Mouse (Mus musculus): ENCODE results near the gene Il4ra.

Il4ra gene

DNA sequence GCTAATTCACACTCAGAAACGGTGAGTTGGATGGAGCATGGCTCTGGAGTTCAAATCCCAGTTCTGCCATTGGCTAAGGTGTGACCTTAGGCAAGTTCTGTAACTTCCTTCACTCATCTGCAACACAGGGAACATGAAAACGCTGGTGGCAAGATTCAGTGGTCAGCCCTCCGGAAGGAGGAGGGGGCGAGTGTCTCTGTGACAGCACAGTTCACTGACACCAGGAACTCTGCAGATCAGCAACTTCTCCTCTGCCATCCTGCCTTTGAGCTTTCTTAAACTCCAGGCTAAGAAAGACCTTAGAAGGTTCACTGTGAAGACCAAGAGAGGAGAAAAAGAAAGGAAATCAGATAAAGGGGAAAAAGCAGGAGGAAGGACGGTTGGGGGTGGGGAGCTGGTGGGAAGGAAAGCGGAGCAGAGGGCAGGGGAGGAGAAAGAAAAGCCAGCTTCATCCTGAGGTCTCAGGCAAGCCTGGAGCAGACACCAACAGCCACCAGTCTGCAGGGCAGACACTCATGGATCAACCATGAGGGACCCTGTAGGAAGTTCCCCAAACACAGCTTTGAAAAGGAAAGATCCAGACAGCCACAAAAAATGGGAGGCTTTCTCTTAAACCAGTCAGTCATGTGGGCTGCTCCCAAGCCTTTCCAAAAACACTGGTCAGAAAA is 48.8 kb downstream of the Il4ra start:
- DNase-seq (ENCODE audit: low spot score) = no peak

DNA sequence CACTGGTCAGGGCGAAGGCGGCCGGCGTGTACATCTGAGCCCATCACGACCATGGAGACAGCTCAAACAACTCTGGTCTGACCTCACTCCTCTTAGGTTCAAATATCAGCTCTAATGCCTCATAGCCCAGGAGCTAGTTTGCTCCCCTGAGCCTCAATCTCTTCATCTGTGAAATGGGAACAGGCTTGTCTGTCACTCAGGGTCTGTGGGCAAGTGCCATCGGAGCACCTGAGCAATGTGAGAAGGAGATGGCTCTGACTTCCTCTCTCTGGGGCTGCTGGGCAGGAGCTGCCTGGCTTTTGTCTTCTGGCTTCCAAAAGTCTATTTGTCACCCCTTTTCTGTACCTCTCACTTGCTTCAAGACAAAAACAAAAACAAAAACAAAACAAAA is 49.4 kb downstream of the Il4ra start:
- no peak for DNase-seq (ENCODE audit: low spot score)

DNA sequence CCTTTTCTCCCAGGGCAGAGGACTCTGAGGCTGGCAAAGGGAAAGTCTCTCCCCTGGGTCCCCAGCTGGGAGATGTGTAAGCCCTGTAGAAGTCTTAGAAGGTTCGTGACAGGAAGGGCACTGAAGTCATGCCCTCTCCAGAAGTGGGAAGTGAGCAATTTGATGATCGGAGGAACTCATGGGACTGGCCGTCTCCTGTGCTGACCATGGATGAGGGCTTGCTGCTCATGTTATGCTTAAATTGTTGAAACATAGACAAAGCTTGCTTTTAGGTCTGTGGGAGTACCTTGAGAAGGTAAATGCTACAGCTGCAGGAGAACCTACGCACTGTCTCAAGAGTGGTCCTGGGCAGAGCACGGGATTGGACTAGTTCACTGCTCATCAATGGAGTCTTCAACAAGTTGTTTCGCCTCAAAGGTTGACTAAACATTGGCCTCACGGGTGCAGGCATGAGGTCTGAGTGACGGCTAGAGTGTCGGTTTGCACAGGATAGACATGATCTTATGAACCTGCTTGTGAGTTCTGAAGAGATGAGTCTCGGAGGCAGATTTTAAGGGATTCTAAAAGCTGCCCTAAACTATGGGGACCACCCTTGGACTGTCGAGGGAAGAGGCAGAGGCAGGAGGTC is 50.0 kb downstream of the Il4ra start:
- no peak for DNase-seq (ENCODE audit: low spot score)

DNA sequence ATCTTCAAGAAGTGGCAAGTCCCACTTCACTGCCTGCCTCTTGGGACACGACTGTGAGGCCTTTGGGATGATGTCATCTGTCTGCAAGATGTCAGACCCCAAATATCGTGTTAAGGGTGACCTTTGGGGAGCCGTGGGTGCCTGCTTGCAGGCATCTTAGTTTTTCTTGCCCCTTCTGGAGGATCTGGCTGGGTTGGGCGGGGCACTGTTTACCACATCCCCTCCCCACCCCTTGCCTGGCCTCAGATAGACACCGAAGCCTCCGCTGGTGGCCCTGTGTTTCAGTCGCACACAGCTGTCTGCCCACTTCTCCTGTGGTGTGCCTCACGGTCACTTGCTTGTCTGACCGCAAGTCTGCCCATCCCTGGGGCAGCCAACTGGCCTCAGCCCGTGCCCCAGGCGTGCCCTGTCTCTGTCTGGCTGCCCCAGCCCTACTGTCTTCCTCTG is 51.3 kb downstream of the Il4ra start, which contains the start of gene Il21r:
Gene Il21r, plus strand, starts transcription at position 245 of the 447 bp plus-strand sequence.
- DNase-seq (ENCODE audit: low spot score) = no peak

DNA sequence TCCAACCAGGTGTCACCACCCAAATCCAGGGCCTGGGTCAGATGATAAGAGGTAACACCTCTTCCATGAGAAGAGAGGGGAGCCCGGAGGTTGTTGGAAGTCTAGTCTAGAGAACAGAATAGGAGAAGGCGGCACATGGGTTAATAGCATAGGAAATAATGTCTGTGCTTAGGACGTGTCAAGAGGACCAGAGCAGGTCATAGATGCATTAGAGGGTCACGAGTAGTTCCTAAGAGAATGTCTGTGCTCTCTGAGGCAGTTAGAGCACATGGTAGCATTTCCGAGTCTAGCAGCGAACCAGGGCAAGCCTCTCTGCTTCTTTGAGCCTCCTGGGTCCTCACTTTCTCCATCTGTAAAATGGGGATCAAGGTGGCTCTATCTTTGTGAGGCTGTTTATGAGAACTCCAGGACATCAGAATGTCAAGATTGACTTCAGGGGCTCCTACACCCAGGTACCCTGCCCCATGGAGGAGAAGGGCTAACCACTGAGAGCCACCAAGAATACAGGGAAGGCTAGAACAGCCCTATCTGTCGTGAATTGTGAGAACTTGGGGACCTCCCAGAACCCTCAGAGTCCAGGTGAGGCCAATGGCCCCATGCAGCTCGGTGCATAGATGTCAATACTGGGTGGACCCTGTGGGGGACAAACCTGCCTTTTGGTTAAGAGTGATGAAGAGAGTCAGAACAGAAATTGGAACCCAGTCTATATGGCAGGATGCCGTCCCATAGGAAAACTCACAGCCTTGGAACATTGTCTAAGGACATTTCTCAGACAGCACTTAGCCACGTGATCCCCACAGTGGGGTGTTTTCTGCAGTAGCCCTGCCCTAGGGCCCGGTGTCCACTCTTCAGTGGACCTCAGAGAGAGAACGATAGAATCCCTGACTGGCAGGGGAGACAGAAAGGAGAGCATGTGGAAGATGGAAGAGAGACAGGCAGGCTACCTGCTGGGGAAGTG is 52.7 kb downstream of the Il4ra start:
- no peak for DNase-seq (ENCODE audit: low spot score)

DNA sequence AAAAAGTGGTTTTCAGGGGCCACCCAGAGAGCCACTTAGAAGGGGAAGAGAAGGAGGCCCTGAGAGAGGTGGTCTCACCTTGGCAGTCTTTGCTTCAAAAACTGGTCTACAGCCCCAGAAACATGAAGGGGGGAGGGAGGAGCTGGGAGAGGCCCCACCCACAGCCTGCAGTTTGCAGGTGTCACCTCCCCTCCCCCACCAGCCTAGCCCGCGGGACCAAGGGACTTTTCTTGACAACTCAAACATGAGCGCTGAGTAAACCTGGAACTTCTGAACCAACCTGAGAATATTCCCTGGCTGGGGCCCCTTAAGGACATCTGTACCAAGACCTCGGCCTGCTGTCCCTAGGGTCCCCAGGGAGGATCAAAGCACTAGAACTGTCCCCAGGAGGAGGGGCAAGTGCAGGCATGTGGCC is 53.8 kb downstream of the Il4ra start:
- no peak for DNase-seq (ENCODE audit: low spot score)

DNA sequence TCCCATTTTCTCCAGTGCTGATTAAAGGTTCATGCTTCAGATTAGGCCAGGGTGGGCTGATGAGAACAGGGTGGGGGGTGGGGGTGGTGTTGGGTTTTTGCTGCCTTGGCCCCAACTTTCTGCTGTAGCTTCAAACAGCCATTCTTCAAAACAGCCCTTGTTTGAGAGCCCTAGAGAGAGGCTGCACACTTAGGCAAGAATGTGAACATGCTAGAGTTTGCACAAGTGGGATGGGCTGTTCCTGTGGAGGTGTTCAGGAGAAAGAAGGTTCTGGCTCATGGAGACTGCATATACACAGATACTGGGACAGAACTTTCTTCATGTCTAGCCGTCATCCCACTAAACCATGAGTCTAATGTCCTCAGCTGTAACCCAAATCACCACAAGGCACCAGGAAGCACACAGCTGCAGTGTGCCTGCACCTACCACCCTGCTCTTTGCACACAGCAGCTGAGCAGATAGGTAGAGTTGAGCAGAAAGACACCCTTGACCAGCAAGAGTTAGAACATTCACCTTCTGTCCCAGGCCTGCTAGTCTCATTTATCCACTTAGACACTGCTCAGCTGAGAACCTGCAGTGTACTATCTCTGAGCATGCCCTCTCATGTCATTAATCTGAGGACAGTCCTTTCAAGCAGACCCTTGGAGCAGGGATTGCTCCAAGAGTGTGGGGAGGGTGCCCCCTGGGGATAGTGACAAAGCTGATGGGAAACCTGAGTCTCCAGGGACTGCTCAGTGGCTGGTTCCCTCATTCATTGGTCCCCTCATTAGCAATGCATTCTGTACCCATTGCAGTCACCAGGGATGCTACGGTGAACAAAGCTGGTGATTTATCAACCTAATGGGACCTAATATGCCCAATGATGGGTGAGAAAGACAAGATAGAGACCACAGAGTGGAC is 54.6 kb downstream of the Il4ra start:
- no peak for DNase-seq (ENCODE audit: low spot score)

DNA sequence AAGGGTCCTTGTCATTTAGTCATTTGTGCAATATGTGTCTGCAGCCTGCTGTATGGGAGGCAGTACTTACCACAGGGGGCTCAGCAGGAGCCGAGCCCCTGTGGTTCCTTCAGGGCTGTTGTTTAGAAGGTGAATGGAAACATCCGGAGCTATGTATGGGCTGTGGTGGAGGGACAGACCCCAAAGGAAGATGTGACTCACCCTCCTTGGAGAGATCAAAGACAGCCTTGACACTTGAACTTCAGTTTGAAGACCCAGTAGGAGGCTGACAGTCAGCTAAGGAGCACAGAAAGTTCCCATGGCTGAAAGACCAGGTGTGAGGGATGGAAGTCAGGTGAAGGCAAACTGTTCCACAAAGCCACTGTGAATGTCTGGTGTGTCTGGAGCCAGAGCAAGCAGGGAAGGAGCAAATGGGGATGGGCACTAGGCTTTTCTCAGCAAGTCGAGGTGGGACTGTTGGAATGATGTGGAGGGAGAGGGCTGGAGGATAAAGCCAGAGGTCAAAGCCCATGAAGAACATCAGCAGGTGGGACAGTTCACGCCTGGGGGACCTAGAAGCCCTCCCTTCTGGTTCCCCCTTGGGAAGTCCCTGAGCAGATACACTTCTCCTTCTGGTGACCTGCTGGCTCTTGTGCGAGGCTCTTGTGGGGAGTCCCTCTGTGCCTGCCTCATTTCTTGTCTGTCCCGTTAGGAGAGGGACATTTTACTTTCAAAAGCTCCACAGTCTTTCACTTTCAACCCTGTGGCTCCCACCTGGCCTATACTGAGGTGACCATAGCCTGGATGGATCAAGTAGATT is 55.7 kb downstream of the Il4ra start:
- no peak for DNase-seq (ENCODE audit: low spot score)

DNA sequence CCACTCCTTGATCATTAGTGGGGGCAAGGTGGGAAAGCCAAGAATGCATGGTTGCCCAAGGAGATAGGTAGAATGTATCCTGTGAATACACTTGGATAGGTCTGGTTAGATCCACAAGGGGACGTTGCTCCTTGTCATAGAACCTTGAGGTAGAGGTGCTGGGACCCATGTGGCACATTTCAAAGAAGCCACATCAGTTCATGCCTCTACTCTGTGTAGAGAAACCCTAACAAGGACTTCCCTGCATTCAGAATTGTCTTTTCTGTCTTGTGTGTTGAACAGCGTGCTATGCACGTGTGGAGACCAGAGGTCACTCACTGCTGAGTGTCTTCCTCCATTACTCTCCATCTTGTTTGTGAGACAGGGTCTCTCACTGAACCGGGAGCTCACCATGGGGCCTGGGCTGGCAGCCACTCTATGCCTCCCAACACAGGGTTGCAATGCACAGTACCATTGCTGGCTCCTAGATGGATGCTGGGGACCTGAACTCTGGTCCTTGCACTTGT is 56.3 kb downstream of the Il4ra start:
- DNase-seq (ENCODE audit: low spot score) = no peak

DNA sequence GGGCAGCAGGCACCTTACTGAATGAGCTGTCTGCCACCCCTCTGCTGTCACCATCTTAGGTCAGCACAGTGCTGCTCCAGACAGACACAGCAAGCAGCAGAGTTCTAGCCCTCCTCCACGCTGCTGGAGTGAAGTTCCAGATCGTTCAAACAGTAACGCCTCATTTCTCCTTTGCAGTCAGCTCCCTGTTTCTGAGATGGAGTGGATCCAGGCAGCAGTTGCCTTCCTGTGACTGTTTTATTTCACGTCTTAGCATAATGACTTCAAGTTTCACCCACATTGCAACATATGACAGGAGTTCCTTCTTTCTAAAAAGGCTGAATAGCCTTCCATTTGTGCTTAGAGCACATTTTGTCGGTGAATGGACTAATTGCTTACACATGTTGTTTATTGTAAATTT is 61.7 kb downstream of the Il4ra start:
- no peak for DNase-seq (ENCODE audit: low spot score)

DNA sequence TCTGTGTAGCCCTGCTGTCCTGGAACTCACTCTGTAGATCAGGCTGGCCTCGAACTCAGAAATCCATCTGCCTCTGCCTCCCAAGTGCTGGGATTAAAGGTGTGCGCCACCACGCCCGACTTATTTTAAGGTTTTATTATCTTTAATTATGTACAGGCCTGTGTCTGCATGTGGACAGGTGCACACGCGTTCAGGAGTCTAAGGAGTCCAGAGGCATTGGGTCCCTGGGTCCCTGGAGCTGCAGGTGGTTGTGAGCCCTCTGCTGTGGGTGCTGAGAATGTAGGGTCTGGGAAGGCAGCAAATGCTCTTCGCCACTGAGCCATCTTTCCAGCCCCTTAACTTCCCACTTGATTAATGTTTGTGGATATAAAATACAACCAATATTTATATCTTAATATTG is 63.5 kb downstream of the Il4ra start:
- no peak for DNase-seq (ENCODE audit: low spot score)

DNA sequence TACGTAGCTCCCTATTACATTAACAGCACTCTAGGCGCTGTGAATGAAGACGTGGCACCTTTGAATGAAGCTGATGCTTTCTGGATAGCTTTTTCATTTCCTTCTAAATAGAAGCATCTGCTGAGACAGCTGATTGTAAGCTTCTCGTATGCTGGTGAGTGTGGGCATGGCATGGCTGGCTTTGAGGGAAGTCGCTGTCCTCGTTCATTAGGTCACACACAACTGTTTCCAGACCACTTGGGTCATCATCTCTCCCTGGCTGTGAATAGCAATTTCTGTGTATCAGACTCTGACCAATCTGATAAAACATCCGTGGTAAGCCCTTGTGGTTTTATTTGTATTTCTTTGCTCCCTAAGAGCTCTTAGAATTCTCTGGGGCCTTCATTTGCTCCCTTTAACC is 66.1 kb downstream of the Il4ra start:
- DNase-seq (ENCODE audit: low spot score) = no peak

DNA sequence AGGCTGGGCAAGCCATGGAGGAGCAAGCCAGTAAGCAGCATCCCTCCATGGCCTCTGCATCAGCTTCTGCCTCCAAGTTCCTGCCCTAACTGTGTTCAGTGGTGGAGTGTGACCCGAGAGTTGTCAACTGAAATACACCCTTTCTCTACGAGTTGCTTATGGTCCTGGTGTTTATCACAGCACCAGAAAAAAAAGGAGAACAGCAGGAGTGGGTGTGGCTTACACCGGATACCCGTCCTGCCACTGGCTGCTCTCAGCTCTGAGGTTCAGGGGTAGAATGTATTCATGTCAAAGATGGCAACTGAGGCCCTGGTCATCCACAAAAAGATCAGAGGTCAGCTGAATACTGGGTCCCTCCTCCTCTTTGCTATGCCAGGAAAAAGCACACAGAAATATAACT is 68.2 kb downstream of the Il4ra start:
- no peak for DNase-seq (ENCODE audit: low spot score)

DNA sequence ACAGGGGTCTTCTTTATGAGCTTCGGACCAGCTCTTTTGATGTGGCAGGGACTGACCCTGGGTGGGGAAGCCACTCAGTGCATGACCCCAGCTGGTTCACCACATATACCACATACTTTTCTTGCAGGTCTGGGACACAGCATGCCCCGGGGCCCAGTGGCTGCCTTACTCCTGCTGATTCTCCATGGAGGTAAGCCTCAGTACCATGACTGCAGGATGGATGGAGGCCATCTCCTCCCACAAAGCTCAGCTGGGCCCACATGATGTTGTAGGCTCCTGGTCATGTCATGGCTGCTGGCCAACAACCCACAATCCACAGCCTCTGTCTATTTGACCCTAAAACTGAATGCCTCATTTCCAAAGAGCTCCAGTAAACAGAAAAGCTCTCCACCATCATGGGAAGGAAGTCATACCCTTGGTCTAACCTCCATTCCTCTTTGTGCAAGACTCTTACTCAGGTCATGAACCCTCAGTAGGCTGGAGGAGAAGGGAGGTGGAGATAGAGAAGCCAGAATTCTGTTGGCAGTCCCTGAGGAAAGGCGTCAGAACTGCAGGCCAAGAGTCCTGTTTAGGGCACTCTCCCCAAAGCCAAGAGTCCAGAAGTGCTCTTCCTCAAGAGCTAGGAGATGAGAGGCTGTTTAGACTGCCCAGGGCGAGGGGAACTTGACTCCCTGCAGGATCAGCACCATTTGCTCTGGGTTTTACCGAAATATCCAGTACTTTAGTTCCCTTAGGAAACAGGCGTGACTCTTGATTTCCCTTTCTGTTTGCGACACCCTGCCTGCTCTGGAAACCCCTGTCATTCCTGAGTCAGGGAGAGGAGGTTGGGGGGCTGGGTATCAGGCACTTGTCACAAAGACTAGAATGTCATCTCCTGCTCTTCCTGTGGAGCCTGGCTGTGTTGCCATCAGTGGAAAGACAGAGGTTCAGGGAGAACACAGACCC is 71.1 kb downstream of the Il4ra start:
- no peak for DNase-seq (ENCODE audit: low spot score)

DNA sequence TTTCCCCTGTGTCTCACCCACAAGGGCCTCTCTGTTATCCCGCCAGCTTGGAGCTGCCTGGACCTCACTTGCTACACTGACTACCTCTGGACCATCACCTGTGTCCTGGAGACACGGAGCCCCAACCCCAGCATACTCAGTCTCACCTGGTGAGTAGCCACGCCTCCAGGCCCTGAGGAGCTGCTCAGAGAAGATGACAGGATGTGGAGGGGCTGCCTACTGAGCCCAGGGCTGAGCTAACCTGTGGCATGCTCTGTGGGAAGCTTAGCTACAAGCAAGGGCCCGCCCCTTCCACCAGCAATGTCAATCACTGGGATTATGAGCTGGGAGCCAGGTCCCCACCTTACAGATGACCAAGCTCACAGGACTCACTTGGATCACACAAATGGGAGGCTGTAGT is 73.3 kb downstream of the Il4ra start:
- DNase-seq (ENCODE audit: low spot score) = no peak

DNA sequence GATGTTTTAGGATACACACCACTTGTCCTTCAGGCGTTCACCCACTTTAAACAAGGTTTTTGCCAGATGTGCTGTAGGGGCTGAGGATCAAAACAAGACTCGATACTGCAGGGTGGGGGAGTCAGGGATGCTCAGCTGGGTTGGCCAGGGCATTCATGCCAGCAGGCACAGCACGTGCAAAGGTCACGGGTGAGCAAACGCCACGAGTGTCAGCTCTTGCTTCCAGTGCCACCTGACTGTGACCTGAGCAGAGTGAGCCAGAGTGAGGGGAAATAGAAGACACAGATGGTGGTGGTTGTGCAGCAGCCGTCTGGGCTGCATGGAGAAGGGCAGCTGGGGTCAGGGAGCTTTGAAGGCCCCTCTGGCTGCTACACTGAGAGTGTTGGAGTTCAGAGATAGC is 73.9 kb downstream of the Il4ra start:
- DNase-seq (ENCODE audit: low spot score) = no peak
